Mouse (Mus musculus): ENCODE measurements around the gene Hoxa3. TPM values are rescaled to one million over a fixed set of nuclear protein-coding genes. Genes with fewer than 3 reads are reported as not detected.

The Hoxa3 gene
- total RNA-seq, 2 experiments from 2014 or later: 0.42 to 1.1 TPM

DNA sequence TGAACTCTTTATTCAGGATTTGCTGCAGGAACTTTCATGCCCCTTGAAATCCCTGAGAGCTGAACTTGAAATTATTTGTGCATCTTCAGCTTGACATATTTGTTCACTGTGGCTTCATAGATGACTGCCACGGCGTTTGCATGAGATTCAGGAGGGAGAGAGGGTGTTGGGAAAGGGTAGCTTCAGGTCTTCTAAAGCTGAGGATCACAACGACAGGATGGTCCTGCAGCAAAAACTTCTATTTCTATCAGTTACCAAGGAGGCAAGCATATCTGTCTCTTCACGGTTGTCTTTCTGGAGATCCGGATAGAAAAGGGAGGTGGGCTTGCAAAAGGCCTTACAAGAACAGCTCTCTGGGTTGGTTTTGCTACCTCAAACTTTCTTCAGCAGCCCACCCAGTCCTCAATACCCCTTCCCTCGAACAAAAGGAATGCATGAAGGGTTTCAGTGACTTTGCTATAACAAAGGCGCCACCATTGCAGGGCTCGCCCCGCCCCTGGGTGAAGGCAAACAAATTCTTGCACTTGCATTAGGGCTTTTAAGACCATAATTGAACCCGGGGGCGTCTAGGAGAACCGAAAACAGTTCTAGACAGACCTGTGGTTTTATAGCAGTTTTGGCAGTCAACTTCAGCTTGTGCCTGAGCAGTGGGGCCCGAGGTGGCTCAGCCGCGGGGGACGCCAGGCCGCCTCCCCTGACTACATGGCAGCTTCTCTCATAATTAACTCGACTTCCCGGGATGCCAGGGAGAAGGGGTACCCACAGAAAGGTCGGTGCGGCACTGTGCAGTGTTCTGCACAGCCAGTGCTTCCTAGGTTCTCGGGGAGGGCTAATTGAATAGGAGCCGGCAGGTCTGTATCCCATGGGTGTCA lies 34.9 kb upstream of the Hoxa3 start:
- DNase-seq: no peak

DNA sequence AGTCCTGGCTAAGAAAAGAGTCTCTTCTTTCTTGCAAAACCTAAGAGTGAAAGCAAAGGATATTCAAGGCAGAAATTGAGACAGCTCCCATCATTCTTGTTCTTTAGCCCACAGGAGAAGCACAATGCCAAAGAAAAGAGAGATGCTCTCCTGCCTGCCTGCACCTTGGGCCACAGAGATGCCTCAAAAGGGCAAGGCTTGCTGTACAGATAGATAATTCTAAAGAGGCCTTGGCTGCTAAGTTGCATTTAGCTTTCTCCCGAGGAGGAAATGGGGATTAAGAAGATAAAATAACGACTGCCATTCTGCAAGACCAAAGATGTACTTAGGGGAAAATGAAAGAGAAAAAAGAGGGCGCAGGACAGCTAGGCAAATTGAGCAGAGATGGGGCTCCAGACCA lies 33.8 kb upstream of the Hoxa3 start:
- DNase-seq: no peak
- intact Hi-C loops (cut with DNase I): loop anchor here (5.0 kb wide), 1 partner anchor 1065 kb away; no protein-coding TSS in a partner anchor

More for the DNA sequence above, 34.9 kb upstream of the Hoxa3 start:
- intact Hi-C loops (cut with DNase I): loop anchor here (5.0 kb wide), 1 partner anchor 1066 kb away; no protein-coding TSS in a partner anchor

DNA sequence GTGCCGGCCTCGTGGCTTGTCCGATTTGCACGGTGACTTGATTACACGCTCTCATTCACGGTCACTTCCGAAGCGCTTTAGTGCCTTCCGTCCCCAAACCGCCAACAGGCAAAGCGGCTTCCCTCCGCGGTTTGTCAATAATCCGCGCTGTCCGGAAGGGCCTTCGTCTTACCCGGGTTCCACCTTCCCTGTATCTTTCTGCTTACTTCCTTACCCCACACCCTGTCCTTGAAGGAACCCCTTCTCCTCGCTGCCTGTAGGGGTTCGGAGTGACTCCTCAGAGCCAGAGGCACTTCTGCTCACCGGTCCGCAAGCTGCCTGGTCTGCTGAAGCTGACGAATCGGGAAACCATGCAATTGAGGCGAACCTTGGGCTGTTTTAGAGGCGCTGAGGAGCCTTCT lies 33.3 kb upstream of the Hoxa3 start:
- intact Hi-C loops (cut with DNase I): loop anchor here (5.0 kb wide), 1 partner anchor 1064 kb away; no protein-coding TSS in a partner anchor
- no peak for DNase-seq

DNA sequence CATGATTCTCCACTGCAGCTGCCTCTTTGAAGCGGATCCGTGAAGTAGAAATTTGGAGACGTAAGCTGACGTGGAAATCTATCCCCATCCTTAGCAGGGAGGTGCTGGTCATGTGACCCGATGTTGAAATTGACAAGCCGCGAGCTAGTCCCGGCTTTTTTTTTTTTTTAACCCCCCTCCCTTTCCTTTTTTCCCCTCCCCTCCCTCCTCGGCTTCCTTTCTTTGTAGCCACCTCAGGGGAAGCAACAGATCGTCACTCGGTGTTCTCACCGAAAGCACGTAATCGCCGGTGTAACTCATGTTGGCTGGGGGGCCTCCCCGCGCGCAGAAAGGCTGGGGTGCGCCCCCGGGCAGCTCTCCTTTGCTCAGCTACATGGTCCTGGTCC lies 32.6 kb upstream of the Hoxa3 start, which contains the start of gene Hoxa11:
Hoxa11 (minus strand) TSS at position 54 of the 386 bp plus-strand sequence.
- intact Hi-C loops (cut with DNase I): loop anchor here (5.0 kb wide), 1 partner anchor 1063 kb away; no protein-coding TSS in a partner anchor
- DNase-seq: no peak

DNA sequence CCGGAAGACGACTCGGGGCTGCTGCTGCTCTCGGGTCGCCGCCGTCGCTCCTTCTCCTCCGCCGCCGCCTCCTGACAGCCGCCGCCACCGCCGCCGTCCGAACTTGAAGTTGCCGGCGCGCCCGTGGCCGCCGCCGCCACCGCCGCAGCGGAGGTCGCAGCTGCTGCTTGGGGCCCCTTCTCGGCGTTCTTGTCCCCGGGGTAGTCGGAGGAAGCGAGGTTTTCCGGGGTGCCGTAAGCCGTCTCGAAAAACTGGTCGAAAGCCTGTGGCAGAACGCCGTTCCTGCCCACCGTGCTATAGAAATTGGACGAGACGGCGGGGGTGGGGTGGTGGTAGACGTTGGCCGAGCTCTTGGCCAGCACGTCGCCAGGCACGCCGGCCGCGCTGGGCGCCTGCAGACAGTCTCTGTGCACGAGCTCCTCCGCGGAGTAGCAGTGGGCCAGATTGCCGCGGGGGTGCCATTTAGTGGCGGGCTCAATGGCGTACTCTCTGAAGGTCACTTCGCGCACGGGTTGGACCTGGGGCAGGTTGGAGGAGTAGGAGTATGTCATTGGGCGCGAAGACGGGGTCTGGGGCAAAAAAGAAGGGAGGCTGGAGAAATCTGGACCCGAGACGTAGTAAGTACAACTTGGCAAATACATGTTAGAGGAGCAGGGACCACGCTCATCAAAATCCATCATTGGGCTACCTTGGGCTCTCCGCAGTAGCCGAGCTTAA lies 32.1 kb upstream of the Hoxa3 start:
- intact Hi-C loops (cut with DNase I): loop anchor here (5.0 kb wide), 1 partner anchor 1063 kb away; no protein-coding TSS in a partner anchor
- DNase-seq: peak in 1 of 2 experiments; percentile 28

DNA sequence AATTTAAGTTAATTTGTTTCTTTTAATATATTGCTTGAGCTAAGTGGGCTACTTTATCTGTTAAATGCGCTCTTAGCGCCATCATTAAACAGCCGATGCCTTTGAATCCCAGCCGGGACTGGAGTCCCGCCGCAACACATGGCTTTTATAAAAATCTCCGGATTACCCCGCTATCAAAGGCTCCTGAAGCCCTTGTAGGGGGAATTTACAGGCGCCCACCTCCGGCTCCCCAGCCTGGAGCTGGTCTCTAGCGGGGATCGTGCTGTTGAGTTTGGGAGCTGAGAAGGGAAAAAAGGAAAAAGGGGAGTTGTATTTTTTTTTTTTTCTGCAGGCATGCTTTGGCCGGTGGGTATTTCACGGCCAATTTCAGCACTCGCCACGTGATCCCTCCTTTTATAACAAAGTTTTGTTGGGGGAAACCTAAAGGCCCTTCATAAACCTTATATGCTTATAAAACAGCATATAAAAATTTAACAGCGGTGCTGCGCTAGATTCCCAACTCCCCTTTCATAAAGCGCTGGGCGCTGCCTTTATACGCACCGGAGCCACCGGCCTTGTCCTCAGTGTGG lies 31.4 kb upstream of the Hoxa3 start:
- intact Hi-C loops (cut with DNase I): loop anchor here (5.0 kb wide), 1 partner anchor 1062 kb away; no protein-coding TSS in a partner anchor
- DNase-seq: peak in 1 of 2 experiments; percentile 4

DNA sequence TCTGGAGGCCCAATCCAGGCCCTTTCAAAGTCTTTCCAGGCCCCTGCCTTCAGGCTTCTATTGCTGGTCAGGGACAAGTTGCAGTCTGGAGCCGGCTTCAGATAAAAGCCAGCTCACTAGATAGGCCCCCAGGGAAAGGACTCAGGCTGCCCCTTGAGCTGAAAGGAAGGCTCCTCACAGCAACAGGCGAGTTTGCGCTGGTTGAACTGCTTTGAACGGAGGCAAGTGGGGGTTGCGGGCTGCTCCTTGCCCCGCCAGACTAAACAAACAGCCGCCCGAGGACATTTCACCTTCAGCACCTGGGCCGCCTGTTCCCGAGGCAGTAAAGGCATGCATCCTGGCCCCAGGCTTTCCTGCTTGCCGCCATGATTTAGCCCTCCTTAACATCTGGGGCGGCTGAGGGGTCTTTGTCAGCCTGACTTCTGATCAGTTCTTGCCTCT lies 30.6 kb upstream of the Hoxa3 start:
- DNase-seq: no peak

DNA sequence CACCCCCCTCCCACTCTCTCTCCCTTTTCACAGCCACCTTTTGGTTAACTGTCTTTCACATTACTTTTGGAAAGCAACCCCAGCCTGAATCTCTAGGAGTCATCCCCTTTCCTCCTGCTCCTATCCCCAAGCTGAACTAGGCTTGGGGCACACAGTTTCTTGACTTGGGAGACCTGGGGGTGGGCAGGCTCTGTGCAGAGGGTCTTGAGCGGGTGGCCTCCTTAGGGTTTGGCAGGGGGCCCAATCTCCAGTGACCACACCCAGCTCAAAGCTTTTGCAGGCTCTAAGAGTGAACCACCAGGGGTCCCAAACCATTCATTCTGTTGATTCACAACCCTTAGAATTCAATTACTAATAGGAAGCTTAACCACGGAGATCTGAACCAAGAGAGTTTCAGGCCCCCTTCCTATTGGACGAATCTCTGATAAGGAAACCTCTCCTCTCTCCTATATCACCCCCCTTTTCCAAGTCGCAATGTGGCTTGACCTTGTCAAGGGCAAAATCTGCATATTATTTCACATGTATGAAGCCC lies 29.7 kb upstream of the Hoxa3 start:
- DNase-seq: no peak
- intact Hi-C loops (cut with DNase I): no loop called here

More for the DNA sequence above, 30.6 kb upstream of the Hoxa3 start:
- intact Hi-C loops (cut with DNase I): no loop called here

DNA sequence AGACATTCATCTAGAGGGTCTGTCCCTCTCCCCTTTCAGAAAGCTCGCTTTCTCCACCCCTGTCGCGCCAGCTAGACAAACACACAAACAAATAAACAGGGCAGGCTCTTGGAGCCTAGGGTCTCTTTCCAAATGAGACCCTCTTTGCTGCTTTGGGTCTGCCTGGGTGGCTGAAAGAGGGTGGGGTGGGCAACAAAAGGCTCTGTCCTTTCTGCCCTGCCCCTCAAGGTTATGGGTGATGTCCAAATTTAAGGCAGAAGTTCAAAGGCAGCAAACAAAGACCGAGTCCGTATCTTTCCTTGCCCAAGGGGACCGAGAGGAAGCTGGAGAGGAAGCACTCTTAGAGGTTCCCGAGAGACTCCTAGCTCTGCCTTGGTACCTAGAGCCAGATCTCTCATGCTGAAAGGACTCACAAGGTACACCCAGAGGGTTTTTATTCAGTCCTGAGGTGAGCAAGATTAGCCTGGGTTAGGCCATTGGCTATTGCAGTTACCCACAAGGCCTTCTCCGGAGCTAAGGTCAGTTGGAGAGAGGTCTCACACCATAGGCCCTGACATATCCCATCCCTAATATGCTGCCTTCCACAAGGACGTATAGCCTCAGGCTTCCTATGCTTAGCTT lies 28.0 kb upstream of the Hoxa3 start:
- intact Hi-C loops (cut with DNase I): no loop called here
- DNase-seq: no peak

DNA sequence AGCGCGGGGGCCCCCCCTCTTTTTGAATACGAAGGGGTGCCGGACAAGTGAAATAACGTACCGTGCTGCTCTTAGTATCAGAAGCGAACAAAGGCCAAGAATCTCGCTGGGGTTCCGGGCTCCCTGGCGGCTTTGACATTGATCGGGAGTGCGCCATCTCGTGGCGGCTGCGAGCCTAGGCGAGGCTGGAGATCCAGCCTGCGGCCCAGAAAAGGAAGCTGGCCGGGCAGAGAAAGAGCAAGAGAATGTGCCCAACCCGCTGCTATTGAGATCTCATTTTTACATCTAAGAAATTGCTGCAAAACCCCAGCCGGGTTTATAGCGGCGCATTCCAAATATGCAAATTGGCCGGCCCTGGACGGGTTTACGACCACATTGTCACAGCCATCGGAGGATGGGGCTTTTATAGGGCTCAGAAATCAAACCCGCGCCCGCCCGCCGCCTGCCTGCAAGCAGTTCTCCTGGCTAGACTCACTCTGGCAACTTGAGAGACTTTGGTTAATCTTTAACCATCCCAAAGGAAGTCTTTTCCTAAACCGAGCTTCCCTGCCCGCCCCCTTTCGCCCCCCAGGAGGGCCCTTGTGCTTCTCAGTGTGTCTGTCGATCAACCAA lies 27.4 kb upstream of the Hoxa3 start, which contains the start of gene Hoxa10:
Hoxa10 (minus strand) TSS at position 466 of the 612 bp plus-strand sequence.
- intact Hi-C loops (cut with DNase I): no loop called here
- DNase-seq: peak; percentile 66 to 76

DNA sequence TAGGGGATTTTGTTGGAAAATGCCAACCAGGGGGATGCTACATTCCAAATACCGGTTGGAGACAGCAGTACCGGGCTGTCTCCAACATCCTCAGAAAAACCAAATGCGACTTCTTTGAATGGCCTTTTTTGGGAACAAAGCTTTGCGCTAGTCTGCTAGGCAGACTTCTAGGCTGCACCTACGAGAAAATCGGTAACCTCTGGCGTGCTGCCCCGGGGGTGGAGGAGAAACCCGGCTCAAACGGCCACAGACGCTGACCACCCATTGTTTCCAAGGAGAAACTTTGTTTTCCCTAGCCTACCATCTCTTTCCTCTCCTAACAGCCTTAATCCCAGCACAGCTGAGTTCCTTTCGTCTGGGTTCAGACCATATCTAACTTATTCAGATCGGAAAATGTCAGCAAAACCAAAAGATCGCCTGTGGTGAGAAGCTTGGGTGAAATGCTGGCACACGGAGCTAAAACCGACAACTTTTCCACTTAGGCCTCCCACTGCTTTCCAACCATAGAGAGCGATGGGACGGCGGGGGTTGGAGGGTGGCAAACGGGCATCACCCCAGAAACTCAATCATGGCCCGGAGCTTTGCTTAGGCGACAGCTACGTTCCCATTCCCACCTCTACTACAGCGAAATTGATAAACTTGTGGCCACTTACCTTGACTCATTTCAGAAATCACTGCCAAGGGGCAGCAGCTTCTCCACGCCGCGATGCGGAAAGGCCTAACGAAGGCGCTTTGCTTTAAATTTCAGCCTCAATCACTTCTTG lies 26.7 kb upstream of the Hoxa3 start:
- DNase-seq: no peak

DNA sequence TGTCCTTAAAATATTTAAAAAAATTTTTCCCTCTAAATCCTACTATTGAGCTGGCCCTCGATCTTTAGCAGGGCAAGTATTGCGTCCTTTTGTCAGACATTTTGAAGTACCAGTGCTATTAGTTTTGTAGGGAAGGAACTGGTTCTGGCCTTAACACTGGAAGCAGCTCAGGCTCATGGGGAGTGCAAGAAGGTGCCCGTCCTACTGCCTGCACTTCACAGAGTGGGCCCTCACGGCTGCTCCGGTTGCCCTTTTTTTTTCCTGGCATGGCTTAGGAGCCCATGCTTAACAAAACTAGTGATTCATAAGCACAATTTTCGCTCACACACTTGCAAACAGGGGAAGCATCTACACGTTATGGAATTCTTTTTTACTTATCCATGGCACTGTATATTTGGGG lies 25.8 kb upstream of the Hoxa3 start:
- no peak for DNase-seq
- intact Hi-C loops (cut with DNase I): no loop called here

More for the DNA sequence above, 26.7 kb upstream of the Hoxa3 start:
- intact Hi-C loops (cut with DNase I): no loop called here

DNA sequence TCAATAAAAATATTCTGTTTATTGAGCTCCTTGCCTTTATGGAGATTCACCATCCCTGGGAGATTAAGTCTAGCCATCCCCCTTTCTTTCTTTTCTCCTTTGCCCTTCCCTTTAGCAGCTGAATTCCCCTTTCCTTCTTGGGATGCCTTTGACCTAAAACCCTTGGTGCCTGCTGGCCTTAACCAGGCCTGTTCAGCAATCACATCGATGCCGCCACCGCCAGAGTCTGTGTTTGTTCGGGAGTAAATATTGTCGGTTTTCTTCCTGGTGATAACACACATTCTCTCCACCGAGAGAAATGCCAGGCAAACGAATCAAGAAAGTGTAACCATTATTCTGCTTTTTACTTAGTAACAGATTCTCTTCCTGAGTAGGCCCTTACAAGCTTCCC lies 25.0 kb upstream of the Hoxa3 start:
- intact Hi-C loops (cut with DNase I): no loop called here
- DNase-seq: no peak

DNA sequence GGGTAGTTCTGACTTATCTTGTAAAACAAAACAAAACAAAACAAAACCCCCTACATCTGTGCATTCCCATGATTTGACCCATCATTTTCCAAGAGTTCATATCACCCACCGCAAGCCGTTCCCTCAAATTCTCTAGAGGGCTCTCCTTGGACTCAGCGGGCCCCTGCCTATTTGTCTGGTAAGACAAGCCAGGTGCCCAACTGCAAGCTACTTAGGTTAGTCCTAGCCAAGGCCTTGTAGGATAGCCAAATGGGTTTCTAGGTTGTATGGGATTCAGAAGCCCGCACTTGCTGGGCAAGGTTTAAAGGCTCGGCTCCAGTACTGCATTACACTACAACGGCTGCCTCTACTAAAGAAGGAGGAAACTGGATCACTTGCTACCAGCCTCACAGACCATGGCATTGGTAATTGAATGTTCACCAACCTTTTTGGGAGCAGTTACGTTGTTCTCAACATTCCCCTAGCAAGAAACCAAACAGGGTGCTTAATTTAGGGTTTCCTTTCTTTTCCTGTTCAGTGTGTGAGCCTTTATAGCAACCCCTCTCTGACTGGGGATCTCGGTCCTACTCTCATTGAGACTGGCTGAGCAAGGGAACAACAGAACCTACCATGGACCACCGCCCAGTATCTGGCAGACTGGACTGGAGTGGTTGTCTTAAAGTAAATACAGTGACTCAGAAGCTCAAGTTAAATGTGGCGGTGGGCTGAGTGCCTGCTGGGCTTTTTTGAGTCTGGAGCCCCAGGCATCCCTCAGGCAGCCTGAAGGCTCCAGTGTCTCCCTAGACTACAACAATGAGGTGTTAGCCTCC lies 24.4 kb upstream of the Hoxa3 start:
- intact Hi-C loops (cut with DNase I): no loop called here
- no peak for DNase-seq

DNA sequence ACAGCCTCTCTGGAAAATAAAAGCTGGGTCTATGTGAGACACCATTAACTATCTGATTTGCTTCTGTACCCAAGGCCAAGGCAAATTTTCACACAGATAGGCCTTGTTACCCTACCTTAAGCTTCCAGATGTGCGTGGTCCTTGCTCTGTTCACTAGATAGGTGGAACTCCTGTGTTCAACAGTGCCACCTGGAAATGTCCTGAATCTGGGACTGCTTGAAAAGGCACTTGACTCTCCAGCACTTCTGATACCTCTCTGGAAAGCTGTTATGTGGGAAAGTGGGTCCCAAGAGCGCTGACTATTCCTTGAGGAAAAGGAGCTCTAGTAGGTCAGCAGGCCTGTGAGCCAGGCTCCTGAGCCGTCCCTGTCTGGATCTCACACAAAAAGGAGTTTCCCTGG lies 23.7 kb upstream of the Hoxa3 start:
- intact Hi-C loops (cut with DNase I): no loop called here
- no peak for DNase-seq

DNA sequence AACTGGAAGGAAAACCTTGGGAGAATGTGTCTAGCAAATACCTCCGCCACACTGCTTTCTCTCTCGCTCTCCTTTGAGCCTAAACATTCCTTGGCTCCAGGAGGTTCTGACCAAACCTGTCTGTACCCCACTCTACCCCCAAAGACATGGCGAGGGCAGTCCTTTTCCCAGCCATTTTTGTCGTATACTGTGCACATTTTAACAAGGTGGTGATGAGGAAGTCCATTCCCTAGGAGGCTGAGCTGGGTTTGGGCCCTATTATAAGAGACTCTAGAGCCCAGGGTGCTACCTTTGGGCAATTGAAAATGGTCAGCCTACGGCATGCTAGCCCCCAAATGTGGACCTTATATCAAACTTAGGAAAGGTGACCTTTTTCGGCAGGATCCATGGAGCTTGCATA lies 22.7 kb upstream of the Hoxa3 start:
- no peak for DNase-seq
- intact Hi-C loops (cut with DNase I): no loop called here

DNA sequence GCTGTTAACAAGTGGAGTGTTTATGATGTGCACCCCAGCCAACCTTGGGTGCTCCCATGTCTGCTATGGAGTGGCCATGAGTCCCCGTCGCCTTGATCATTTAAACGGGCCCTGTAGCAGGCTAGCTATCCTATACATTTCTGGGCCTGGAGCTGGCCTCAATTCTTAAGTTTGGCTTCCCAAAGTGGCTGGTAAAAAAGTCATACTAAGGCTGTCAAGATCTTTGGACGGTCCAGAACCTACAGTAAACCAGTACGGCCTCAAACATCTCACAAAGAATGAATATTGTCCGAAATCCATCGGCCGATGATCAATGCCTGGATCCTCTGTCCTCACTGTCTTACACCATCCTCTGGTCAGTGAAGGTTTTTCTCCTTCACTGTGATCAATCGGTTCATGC lies 22.1 kb upstream of the Hoxa3 start:
- intact Hi-C loops (cut with DNase I): no loop called here
- DNase-seq: no peak

Data from heart, postnatal 36 days (tissue).